Mouse (Mus musculus) liver, embryonic 14.5 days (tissue): ENCODE results near the gene Gnat1. TPM values are rescaled to one million over a fixed set of nuclear protein-coding genes. Genes with fewer than 3 reads are reported as not detected.

Source experiments
- ATAC-seq: fragments of 200-750 bp; cut with Nextera tagmentation; 2 replicates; pipeline ENCODE4 v1.8.0; 2017; ENCODE audit warnings: moderate number of reproducible peaks, mild to moderate bottlenecking, moderate library complexity; ENCODE audit not compliant: insufficient read depth
- DNase-seq, 3 experiments: peaks; one replicate each; pipeline ENCODE4 v3.0.0-alpha.2; 2012 to 2013; ENCODE audit warnings: low read depth in 3 of 3, low spot score in 3 of 3
- H3K27ac ChIP-seq: fragments of 300-500 bp; sonication (generic); 2 replicates; pipeline ENCODE4 v1.5.1; 2014; ENCODE audit warnings: moderate library complexity, mild to moderate bottlenecking, control low read depth, inconsistent platforms
- H3K27me3 ChIP-seq: fragments of 300-500 bp; sonication (generic); 2 replicates; pipeline ENCODE4 v1.6.1; 2014; ENCODE audit warnings: mild to moderate bottlenecking, low read length, moderate library complexity; ENCODE audit not compliant: control insufficient read depth, insufficient read depth
- H3K36me3 ChIP-seq: fragments of 300-500 bp; sonication (generic); replicated peaks from 2 replicates; pipeline ENCODE4 v1.6.1; 2014; ENCODE audit warnings: low read depth; ENCODE audit not compliant: control insufficient read depth, insufficient read depth
- H3K4me1 ChIP-seq, 2 experiments: fragments of 200-500 bp in 1 of 2; fragments of 300-500 bp in 1 of 2; sonication (generic) in 1 of 2; replicated peaks; 2 replicates each; pipeline ENCODE4 v1.6.1; 2012 to 2014; ENCODE audit warnings: antibody characterized with exemption in 1 of 2, inconsistent platforms in 1 of 2, low read length in 1 of 2; ENCODE audit not compliant: control insufficient read depth in 2 of 2, insufficient read depth in 2 of 2
- H3K4me2 ChIP-seq: fragments of 300-500 bp; sonication (generic); 2 replicates; pipeline ENCODE4 v1.6.1; 2014; ENCODE audit warnings: low read depth, mild to moderate bottlenecking, control low read depth, moderate library complexity
- H3K4me3 ChIP-seq, 2 experiments: fragments of 200-500 bp in 1 of 2; fragments of 300-500 bp in 1 of 2; sonication (generic) in 1 of 2; 2 replicates each; pipeline ENCODE4 v1.5.1; 2012 to 2014; ENCODE audit warnings: low read depth in 2 of 2, low read length in 2 of 2, mild to moderate bottlenecking in 2 of 2, control low read depth in 1 of 2, inconsistent platforms in 1 of 2, moderate library complexity in 1 of 2; ENCODE audit not compliant: insufficient read depth in 1 of 2
- H3K9ac ChIP-seq: fragments of 300-500 bp; sonication (generic); replicated peaks from 2 replicates; pipeline ENCODE4 v1.6.1; 2014; ENCODE audit warnings: mild to moderate bottlenecking, control low read depth, moderate library complexity
- H3K9me3 ChIP-seq: fragments of 300-500 bp; sonication (generic); 2 replicates; pipeline ENCODE4 v1.6.1; 2016; ENCODE audit warnings: low read length, mixed read lengths; ENCODE audit not compliant: control insufficient read depth
- CTCF ChIP-seq: IDR thresholded peaks from 2 replicates; pipeline ENCODE4 v1.5.1; 2016; ENCODE audit warnings: antibody characterized with exemption, low read depth, control low read depth
- EP300 ChIP-seq: IDR thresholded peaks from 2 replicates; pipeline ENCODE4 v1.6.1; 2016; ENCODE audit warnings: antibody characterized with exemption, low read depth
- WGBS: fragments of 180-500 bp; shearing (Covaris S2); extraction: QIAGEN DNeasy Blood & Tissue Kit; methylation state at CpG from one replicate; pipeline ENCODE4 v1.1.7; 2014; ENCODE audit not compliant: insufficient replicate concordance; 5-methylcytosine and 5-hydroxymethylcytosine counted together
- polyA plus RNA-seq, 2 experiments: library from polyadenylated mRNA; depleted of rRNA in 1 of 2; stranded (reverse) in 1 of 2; unstranded in 1 of 2; fragments of >200 nt; fragmentation: Nextera tagmentation in 1 of 2; extraction: Ambion mirVana in 1 of 2; gene quantifications; 2 replicates each; pipeline versions ENCODE4 v1.2.1 to v1.2.3; 2012 to 2014

Gnat1 gene
- polyA plus RNA-seq, 2 experiments = 0.62 TPM; not detected in 1

GRCm38 (mm10) chr9:107653474-107653873, 26.0 kb downstream of the Gnat1 start:
- H3K9ac ChIP-seq = no peak overlapping the region
- no peak overlapping the region for H3K4me2 ChIP-seq
- ATAC-seq (peak; percentile 40; the same call in 1 of the 2 replicates), DNase-seq (no peak)
- no peak for TF ChIP-seq CTCF
- TF ChIP-seq EP300 = no peak
- no peaks in the 10 kb centered on the region for H3K9me3 ChIP-seq
- WGBS = 52% methylated on average over 2 of the region's 2 CpGs
- H3K36me3 ChIP-seq = no peaks in the 10 kb centered on the region
- no peak overlapping the region for H3K27ac ChIP-seq
- H3K27me3 ChIP-seq = no peaks in the 10 kb centered on the region
- no peaks in the 10 kb centered on the region; a peak in 1 of 4 replicates for H3K4me1 ChIP-seq
- H3K4me3 ChIP-seq = no peak overlapping the region

- no peak overlapping the region for H3K4me2 ChIP-seq
- no peaks in the 10 kb centered on the region; a peak in 1 of 4 replicates for H3K4me1 ChIP-seq
- TF ChIP-seq CTCF = no peak
- TF ChIP-seq EP300 = no peak
- no peaks in the 10 kb centered on the region for H3K9me3 ChIP-seq
- ATAC-seq (no peak), DNase-seq (no peak)
- H3K36me3 ChIP-seq = no peaks in the 10 kb centered on the region
- H3K4me3 ChIP-seq = no peak overlapping the region
- H3K27me3 ChIP-seq = no peaks in the 10 kb centered on the region
- 53% methylated on average over 12 of the region's 12 CpGs for WGBS
- no peak overlapping the region for H3K27ac ChIP-seq
- no peak overlapping the region for H3K9ac ChIP-seq
Measured at GRCm38 (mm10) chr9:107650708-107651481, 28.6 kb downstream of the Gnat1 start.

DNA sequence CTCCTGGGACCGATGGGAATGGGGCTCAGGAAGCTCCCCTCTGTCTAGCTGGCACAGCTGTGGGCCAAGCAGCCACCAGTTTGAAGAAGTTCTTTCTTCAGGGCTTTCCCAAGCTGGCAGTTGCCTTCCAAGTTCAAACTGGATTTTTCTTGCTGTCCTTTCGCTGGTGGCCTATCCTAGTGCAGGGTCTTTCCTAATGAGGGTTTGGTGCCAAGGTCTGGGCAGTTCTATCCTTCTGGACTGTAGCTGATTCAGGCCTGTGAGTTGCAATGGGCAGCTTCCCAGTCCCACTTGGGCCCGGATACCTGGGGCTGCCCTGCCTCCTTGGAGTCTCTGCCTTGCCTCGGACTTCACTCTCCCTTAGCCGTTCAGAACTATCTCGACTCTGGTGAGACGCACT, 29.3 kb downstream of the Gnat1 start:
- WGBS = 59% methylated on average over 7 of the region's 7 CpGs
- Histone ChIP-seq H3K36me3 (no peaks in the 10 kb centered on the region), H3K9ac (no peak overlapping the region), H3K4me3 (no peak overlapping the region), H3K27me3 (no peaks in the 10 kb centered on the region), H3K4me1 (peaks cover 0 to 3% of the 10 kb centered on the region in 2 experiments; a peak in 1 of 4 replicates), H3K4me2 (no peak overlapping the region), H3K27ac (no peak overlapping the region), H3K9me3 (no peaks in the 10 kb centered on the region)
- ATAC-seq (no peak), DNase-seq (no peak)
- TF ChIP-seq CTCF (no peak), EP300 (no peak)

- TF ChIP-seq EP300 (no peak), CTCF (no peak)
- no peak overlapping the region for H3K4me3 ChIP-seq
- H3K36me3 ChIP-seq = no peaks in the 10 kb centered on the region
- H3K4me2 ChIP-seq = no peak overlapping the region
- no peak overlapping the region for H3K9ac ChIP-seq
- H3K27me3 ChIP-seq = no peaks in the 10 kb centered on the region
- H3K27ac ChIP-seq = no peak overlapping the region
- H3K4me1 ChIP-seq = peaks cover 3 to 14% of the 10 kb centered on the region in 2 experiments
- 47% methylated on average over 3 of the region's 3 CpGs for WGBS
- no peak for DNase-seq
- no peaks in the 10 kb centered on the region for H3K9me3 ChIP-seq
- no peak for ATAC-seq
Measured at GRCm38 (mm10) chr9:107648767-107649166, 30.7 kb downstream of the Gnat1 start.

DNA sequence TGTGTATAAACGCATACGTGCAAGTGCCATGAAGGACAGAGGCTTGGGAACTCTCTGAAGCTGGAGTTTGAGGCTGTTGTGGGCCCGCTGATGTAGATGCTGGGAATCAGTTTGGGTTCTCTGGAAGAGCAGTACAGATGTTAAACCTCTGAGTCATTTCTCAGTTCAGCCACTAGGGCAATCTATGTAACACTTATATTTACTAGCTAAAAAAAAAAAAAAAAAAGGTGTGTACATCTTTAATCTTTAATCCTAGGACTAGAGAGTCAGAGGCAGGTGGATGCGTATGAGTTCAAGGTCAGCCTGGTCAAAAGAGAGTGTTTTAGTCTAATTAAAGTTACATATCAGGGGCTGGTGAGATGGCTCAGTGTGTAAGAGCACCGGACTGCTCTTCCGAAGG, 32.5 kb downstream of the Gnat1 start:
- Histone ChIP-seq H3K27me3 (no peaks in the 10 kb centered on the region), H3K27ac (no peak overlapping the region), H3K36me3 (no peaks in the 10 kb centered on the region), H3K4me2 (no peak overlapping the region), H3K4me3 (no peak overlapping the region), H3K9ac (no peak overlapping the region), H3K4me1 (peaks cover 8 to 18% of the 10 kb centered on the region in 2 experiments), H3K9me3 (no peaks in the 10 kb centered on the region)
- no peak for DNase-seq
- 64% methylated on average over 6 of the region's 6 CpGs for WGBS
- TF ChIP-seq CTCF = no peak
- TF ChIP-seq EP300 = no peak
- no peak for ATAC-seq
